Mouse (Mus musculus): ENCODE measurements around the gene Aadacl2. TPM values are rescaled to one million over a fixed set of nuclear protein-coding genes. Genes with fewer than 3 reads are reported as not detected.

Gene Aadacl2
- not detected in 2 replicates for polyA plus RNA-seq (2014; fragmentation: Nextera tagmentation; extraction: Ambion mirVana)

DNA sequence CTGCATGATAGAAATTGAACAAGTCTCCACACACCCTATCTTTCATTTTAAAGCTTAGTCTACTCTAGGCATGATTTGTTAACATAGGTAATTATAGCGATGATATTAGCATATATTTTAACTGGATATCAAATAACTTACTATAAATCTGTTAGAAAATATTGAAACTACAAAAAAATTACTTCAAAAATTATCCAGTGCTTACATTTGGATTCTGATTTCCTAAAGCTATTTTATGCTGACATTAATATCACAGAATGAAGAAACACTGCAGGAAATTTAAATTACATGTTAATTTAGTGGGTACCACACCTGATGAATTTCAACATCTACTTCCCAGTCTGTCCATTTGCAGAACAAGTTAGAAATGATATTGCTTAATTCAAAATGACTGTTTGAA, at the start of gene Aadacl2:
TSS of gene Aadacl2 (plus strand) at position 301 of the 400 bp plus-strand sequence.
- Histone ChIP-seq H3K9ac (replicated peaks; ENCODE audit: low read length) (no peak within 1 kb of the TSS), H3K27me3 (ENCODE audit: control insufficient read depth, insufficient read depth, low read length) (no peaks in the 10 kb centered on the region), H3K27ac (replicated peaks; ENCODE audit: low read depth, low read length) (no peak within 1 kb of the TSS), H3K36me3 (ENCODE audit: control insufficient read depth, insufficient read depth, low read length) (no peaks in the 10 kb centered on the region), H3K4me3 (replicated peaks; ENCODE audit: low read depth, low read length) (no peak within 1 kb of the TSS), H3K4me1 (ENCODE audit: control insufficient read depth, insufficient read depth, low read length) (no peaks in the 10 kb centered on the region), H3K9me3 (ENCODE audit: control insufficient read depth, low read length) (no peaks in the 10 kb centered on the region), H3K4me2 (ENCODE audit: low read length) (no peak within 1 kb of the TSS)
- WGBS, result 90% methylated on average over 1 of the region's 1 CpGs
- DNase-seq (no peak), ATAC-seq (ENCODE audit: low FRiP score, low TSS enrichment) (no peak)

DNA sequence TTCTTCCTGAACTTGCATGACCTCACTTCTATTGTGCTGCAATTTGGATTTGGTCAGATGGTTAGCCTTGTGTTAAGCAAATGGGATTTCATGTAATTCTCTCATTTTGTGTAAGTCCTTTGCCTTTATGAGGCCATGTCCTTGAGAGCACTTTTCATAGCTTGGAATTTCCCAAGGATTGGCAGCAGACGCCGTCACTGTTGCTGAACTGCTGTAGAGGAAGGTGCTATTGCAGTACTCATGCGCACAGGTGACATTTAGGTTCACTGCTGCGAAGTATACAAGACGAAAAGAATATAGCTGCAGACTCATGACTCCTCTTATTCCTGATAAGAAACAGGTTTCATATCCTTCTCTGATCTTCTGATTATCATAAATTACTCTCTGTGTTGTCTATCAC, 35.7 kb upstream of the Aadacl2 start:
- no peak overlapping the region for H3K27ac ChIP-seq (replicated peaks; ENCODE audit: low read depth, low read length)
- no peaks in the 10 kb centered on the region for H3K4me1 ChIP-seq (ENCODE audit: control insufficient read depth, insufficient read depth, low read length)
- H3K4me2 ChIP-seq (ENCODE audit: low read length), result no peak overlapping the region
- no peaks in the 10 kb centered on the region for H3K9me3 ChIP-seq (ENCODE audit: control insufficient read depth, low read length)
- 88% methylated on average over 5 of the region's 5 CpGs for WGBS
- H3K9ac ChIP-seq (replicated peaks; ENCODE audit: low read length), result no peak overlapping the region
- no peak for ATAC-seq (ENCODE audit: low FRiP score, low TSS enrichment)
- DNase-seq, result no peak
- no peaks in the 10 kb centered on the region for H3K36me3 ChIP-seq (ENCODE audit: control insufficient read depth, insufficient read depth, low read length)
- H3K4me3 ChIP-seq (replicated peaks; ENCODE audit: low read depth, low read length), result no peak overlapping the region
- H3K27me3 ChIP-seq (ENCODE audit: control insufficient read depth, insufficient read depth, low read length), result no peaks in the 10 kb centered on the region

DNA sequence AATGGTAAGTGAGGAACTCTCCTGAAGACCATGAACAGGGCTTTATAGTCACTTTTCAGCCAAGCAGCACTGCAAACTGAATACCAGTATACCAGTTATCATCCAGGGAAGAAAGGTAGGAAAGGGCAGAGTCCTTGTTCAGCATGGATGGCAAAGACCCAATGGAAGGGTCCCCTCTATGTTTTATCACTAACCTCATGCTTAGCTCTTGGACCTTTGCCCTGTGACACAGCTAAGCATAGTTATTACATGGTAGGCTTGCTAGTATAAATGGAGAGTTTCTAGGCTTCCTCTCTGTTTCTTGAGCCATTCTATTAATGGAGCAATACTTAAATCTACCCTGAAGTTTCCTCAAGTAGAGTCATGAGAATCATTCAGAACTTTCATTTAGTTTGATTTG, 32.0 kb upstream of the Aadacl2 start:
- DNase-seq (no peak), ATAC-seq (ENCODE audit: low FRiP score, low TSS enrichment) (no peak)
- H3K9me3 ChIP-seq (ENCODE audit: control insufficient read depth, low read length), result no peaks in the 10 kb centered on the region
- H3K9ac ChIP-seq (replicated peaks; ENCODE audit: low read length), result no peak overlapping the region
- H3K27me3 ChIP-seq (ENCODE audit: control insufficient read depth, insufficient read depth, low read length), result no peaks in the 10 kb centered on the region
- no peak overlapping the region for H3K27ac ChIP-seq (replicated peaks; ENCODE audit: low read depth, low read length)
- no peak overlapping the region for H3K4me3 ChIP-seq (replicated peaks; ENCODE audit: low read depth, low read length)
- H3K4me1 ChIP-seq (ENCODE audit: control insufficient read depth, insufficient read depth, low read length), result no peaks in the 10 kb centered on the region
- no peaks in the 10 kb centered on the region for H3K36me3 ChIP-seq (ENCODE audit: control insufficient read depth, insufficient read depth, low read length)
- no peak overlapping the region for H3K4me2 ChIP-seq (ENCODE audit: low read length)

DNA sequence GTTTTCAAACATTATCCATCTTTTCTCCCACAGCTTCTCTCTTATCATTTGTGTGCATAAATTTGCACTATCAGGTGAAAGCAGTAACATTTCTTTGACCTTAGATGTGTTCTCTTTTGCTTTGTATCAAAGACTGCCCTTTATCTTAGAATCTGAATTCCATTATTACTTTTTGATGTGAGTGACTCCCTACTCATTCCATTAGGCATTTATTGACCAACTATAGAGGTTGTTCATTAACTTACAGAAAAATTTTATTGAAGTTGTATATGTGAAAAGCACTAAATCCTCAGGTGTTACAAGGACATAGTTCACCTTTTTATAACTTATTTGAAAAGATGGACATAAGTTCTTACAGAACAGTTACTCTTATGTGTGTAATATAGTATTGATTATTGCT, 2.9 kb upstream of the Aadacl2 start:
- Histone ChIP-seq H3K9me3 (ENCODE audit: control insufficient read depth, low read length) (no peaks in the 10 kb centered on the region), H3K36me3 (ENCODE audit: control insufficient read depth, insufficient read depth, low read length) (no peaks in the 10 kb centered on the region), H3K4me3 (replicated peaks; ENCODE audit: low read depth, low read length) (no peak overlapping the region), H3K9ac (replicated peaks; ENCODE audit: low read length) (no peak overlapping the region), H3K27me3 (ENCODE audit: control insufficient read depth, insufficient read depth, low read length) (no peaks in the 10 kb centered on the region), H3K27ac (replicated peaks; ENCODE audit: low read depth, low read length) (no peak overlapping the region), H3K4me1 (ENCODE audit: control insufficient read depth, insufficient read depth, low read length) (no peaks in the 10 kb centered on the region), H3K4me2 (ENCODE audit: low read length) (no peak overlapping the region)
- ATAC-seq (ENCODE audit: low FRiP score, low TSS enrichment) (no peak), DNase-seq (no peak)

DNA sequence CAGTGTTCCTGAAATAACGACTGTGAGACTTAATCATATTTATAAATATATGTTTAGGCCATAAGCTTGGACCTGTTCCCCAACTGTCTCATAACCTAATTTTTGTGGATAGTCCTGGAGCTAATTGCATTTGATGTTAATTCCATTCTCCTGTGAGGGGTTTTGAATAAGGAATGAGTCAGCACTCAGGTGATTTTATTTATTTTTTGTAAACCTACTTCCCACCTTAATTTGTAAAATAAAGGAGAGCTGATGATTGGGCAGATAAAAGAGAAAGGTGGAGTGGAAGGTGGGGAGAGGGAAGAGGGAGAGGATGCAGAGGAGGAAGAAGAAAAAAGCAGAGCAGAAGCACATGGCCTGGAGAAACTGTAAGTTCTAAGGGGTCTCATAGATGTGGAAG, 18.9 kb downstream of the Aadacl2 start, which contains the start of gene Aadac:
TSS of gene Aadac (plus strand) at position 301 of the 400 bp plus-strand sequence.
- H3K4me1 ChIP-seq (ENCODE audit: control insufficient read depth, insufficient read depth, low read length), result no peaks in the 10 kb centered on the region
- H3K27me3 ChIP-seq (ENCODE audit: control insufficient read depth, insufficient read depth, low read length), result no peaks in the 10 kb centered on the region
- no peak within 1 kb of the TSS for H3K4me2 ChIP-seq (ENCODE audit: low read length)
- no peaks in the 10 kb centered on the region for H3K9me3 ChIP-seq (ENCODE audit: control insufficient read depth, low read length)
- no peaks in the 10 kb centered on the region for H3K36me3 ChIP-seq (ENCODE audit: control insufficient read depth, insufficient read depth, low read length)
- H3K9ac ChIP-seq (replicated peaks; ENCODE audit: low read length), result no peak within 1 kb of the TSS
- no peak within 1 kb of the TSS for H3K27ac ChIP-seq (replicated peaks; ENCODE audit: low read depth, low read length)
- no peak within 1 kb of the TSS for H3K4me3 ChIP-seq (replicated peaks; ENCODE audit: low read depth, low read length)
- ATAC-seq (ENCODE audit: low FRiP score, low TSS enrichment) (no peak), DNase-seq (no peak)
- WGBS, result 87% methylated on average over 1 of the region's 1 CpGs

DNA sequence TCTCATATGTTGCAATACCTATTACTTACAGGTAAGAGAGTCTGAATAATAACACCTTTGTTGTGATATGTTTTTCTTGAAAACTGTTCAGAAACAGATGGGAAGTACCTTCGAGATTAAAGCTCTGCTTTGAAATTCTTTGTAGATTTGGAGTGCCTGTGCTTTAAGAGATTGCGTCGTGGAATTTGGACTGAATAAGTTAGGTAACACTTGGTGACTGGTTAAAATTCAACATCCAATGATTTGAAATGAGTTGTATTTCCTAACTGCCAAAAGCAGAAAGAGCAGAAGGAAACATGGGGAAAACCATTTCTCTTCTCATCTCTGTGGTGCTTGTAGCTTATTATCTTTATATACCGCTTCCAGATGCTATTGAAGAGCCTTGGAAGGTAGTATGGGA, 25.0 kb downstream of the Aadacl2 start:
- WGBS, result 87% methylated on average over 4 of the region's 4 CpGs
- no peak overlapping the region for H3K9ac ChIP-seq (replicated peaks; ENCODE audit: low read length)
- ATAC-seq (ENCODE audit: low FRiP score, low TSS enrichment), result no peak
- H3K4me3 ChIP-seq (replicated peaks; ENCODE audit: low read depth, low read length), result no peak overlapping the region
- H3K36me3 ChIP-seq (ENCODE audit: control insufficient read depth, insufficient read depth, low read length), result no peaks in the 10 kb centered on the region
- no peak overlapping the region for H3K4me2 ChIP-seq (ENCODE audit: low read length)
- no peak overlapping the region for H3K27ac ChIP-seq (replicated peaks; ENCODE audit: low read depth, low read length)
- H3K4me1 ChIP-seq (ENCODE audit: control insufficient read depth, insufficient read depth, low read length), result no peaks in the 10 kb centered on the region
- no peak for DNase-seq
- no peaks in the 10 kb centered on the region for H3K27me3 ChIP-seq (ENCODE audit: control insufficient read depth, insufficient read depth, low read length)
- no peaks in the 10 kb centered on the region for H3K9me3 ChIP-seq (ENCODE audit: control insufficient read depth, low read length)

DNA sequence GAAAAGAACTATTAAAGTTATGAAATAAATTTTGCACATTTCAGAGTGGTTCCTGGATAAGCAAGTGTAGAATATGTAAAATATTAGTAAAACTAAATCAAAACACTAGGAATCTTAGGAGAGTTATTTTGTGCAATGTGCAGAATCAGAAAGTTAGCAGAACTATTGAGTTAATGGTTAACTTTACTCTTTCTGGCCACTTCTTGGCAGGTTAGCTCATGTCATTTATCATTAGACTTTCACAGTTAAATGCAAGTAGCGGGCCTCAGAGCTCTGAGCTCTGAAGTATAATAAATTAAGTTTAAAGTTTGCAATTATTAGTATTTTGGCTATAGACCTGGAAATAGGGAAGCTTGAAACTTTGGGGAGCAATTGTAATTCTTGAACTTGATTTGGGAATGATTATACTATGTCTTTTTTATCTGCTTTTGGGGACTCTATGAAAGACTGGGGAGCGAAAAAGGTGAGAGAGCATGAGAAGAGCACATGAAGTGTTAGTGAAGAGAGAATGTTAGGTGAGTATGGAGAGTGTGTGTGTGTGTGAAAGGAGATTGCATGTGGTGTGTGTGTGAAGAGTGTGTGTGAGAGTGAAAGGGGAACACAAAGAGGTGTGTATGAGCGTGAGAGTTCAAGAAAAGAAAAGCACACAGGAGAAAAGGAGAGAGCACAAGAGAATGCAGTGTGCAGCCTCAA, 39.8 kb downstream of the Aadacl2 start:
- Histone ChIP-seq H3K27me3 (ENCODE audit: control insufficient read depth, insufficient read depth, low read length) (no peaks in the 10 kb centered on the region), H3K9me3 (ENCODE audit: control insufficient read depth, low read length) (no peaks in the 10 kb centered on the region), H3K27ac (replicated peaks; ENCODE audit: low read depth, low read length) (no peak overlapping the region), H3K36me3 (ENCODE audit: control insufficient read depth, insufficient read depth, low read length) (no peaks in the 10 kb centered on the region), H3K4me1 (ENCODE audit: control insufficient read depth, insufficient read depth, low read length) (no peaks in the 10 kb centered on the region), H3K4me3 (replicated peaks; ENCODE audit: low read depth, low read length) (no peak overlapping the region), H3K4me2 (ENCODE audit: low read length) (no peak overlapping the region), H3K9ac (replicated peaks; ENCODE audit: low read length) (no peak overlapping the region)
- ATAC-seq (ENCODE audit: low FRiP score, low TSS enrichment), result no peak
- WGBS, result 93% methylated on average over 3 of the region's 3 CpGs
- no peak for DNase-seq

DNA sequence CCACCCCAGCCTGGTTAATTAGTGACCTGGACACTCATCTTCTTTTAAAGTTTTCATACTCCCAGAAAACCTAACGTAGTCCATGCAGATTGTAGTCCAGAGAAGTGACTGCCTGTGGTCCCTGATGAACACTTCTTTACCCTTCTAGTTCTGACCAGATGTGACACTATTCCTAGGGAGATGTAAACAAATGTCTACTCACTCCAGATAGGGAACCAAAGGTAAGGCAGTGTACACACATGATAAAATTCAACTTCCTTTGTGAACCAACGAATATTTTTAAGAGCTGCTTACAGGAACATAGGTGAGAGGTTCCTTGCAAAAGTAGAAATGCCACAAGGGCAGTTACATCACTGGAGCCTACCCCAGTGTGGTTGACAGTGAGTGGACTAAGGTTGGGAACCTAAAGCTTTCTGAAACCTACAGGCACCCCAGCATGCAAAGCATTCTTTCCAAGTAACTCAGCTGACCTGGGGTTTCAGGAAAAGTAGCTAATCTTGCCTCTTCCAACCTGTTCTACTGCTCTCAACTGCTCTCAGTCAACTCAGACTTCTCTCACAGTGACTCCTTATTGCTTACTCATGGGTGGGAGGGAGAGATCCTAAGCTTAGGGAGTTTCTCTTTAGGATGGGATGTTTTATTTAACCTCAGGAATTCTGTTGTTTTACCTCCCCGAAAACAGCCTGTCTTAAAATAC, 46.8 kb downstream of the Aadacl2 start:
- WGBS, result 87% methylated on average over 3 of the region's 3 CpGs
- Histone ChIP-seq H3K9ac (replicated peaks; ENCODE audit: low read length) (no peak overlapping the region), H3K4me1 (ENCODE audit: control insufficient read depth, insufficient read depth, low read length) (no peaks in the 10 kb centered on the region), H3K9me3 (ENCODE audit: control insufficient read depth, low read length) (no peaks in the 10 kb centered on the region), H3K4me3 (replicated peaks; ENCODE audit: low read depth, low read length) (no peak overlapping the region), H3K4me2 (ENCODE audit: low read length) (no peak overlapping the region), H3K27me3 (ENCODE audit: control insufficient read depth, insufficient read depth, low read length) (no peaks in the 10 kb centered on the region), H3K27ac (replicated peaks; ENCODE audit: low read depth, low read length) (no peak overlapping the region), H3K36me3 (ENCODE audit: control insufficient read depth, insufficient read depth, low read length) (no peaks in the 10 kb centered on the region)
- no peak for DNase-seq
- no peak for ATAC-seq (ENCODE audit: low FRiP score, low TSS enrichment)

DNA sequence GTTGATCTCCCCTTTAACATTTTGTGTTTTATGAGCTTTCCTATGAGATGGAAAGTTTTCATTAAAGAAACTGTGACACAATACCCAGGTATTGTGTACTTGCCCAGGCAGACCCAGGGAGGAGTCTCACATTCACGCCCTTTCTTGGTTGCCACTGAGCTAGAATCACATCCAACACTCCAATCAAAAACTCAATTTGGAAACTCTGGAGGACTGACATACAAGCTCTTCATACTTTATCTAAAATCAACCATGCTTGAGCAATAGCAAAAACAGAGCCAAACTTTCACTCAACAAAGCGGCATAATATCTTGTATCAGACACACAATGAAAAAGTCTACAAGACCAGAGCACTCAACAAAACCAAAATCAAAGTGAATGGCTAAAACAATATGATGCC, 47.4 kb downstream of the Aadacl2 start:
- Histone ChIP-seq H3K36me3 (ENCODE audit: control insufficient read depth, insufficient read depth, low read length) (no peaks in the 10 kb centered on the region), H3K9me3 (ENCODE audit: control insufficient read depth, low read length) (no peaks in the 10 kb centered on the region), H3K4me1 (ENCODE audit: control insufficient read depth, insufficient read depth, low read length) (no peaks in the 10 kb centered on the region), H3K4me3 (replicated peaks; ENCODE audit: low read depth, low read length) (no peak overlapping the region), H3K9ac (replicated peaks; ENCODE audit: low read length) (no peak overlapping the region), H3K27me3 (ENCODE audit: control insufficient read depth, insufficient read depth, low read length) (no peaks in the 10 kb centered on the region), H3K4me2 (ENCODE audit: low read length) (no peak overlapping the region), H3K27ac (replicated peaks; ENCODE audit: low read depth, low read length) (no peak overlapping the region)
- ATAC-seq (ENCODE audit: low FRiP score, low TSS enrichment) (no peak), DNase-seq (no peak)
- 90% methylated on average over 2 of the region's 2 CpGs for WGBS

All from midbrain, embryonic 14.5 days (tissue).